9 mouse cellular contexts compared by ENCODE assay signal in genomic region chr11:58126397-58127160, GRCm38 (mm10). TPM values are rescaled to one million over a fixed set of nuclear protein-coding genes. Genes with fewer than 3 reads are reported as not detected.
A peak's percentile ranks its signal among the peaks of the same experiment; 100 is the strongest.
DNase-seq lines count a peak whose midpoint lies in the region; ATAC-seq and TF ChIP-seq lines count a peak whose summit lies in the region.
"Had no signal": no experiment of that assay in that cellular context is flagged by ENCODE, and none has a peak within 500 bp of the region (broad histone marks: within the 10 kb centered on the region; RNA-seq: fewer than 3 reads in every experiment).

No protein-coding gene starts in this region.

- no peak overlapping the region for H3K27ac ChIP-seq in layer of hippocampus, adult 2 months
- H3K27ac ChIP-seq in liver, postnatal 0 days (ENCODE audit: low read depth), result 0 out of 2 replicates have a peak overlapping the region, but pooled peaks have one; percentile 41
- H3K27ac ChIP-seq in small intestine, adult 2 months (ENCODE audit: insufficient read depth, low read depth, low read length), result no peak overlapping the region

- peaks cover 8% of the 10 kb centered on the region; the same call in 1 of the 2 replicates for H3K4me1 ChIP-seq in liver, postnatal 0 days (ENCODE audit: insufficient read depth)
- peaks cover 7% of the 10 kb centered on the region for H3K4me1 ChIP-seq in small intestine, adult 2 months (ENCODE audit: control insufficient read depth, insufficient read depth, insufficient read length, low read length)

- peak in 1 of 2 experiments; percentile 20 for DNase-seq in layer of hippocampus, adult 2 months (ENCODE audit: low spot score in 2 of 2)
- DNase-seq in layer of hippocampus, adult 9-10 months (ENCODE audit: low spot score), result no peak
- peak; percentile 91 to 96 for DNase-seq in adrenal gland, adult (ENCODE audit: inconsistent age in 2 of 2, low spot score in 1 of 2)
- DNase-seq in heart, postnatal 4 days, result peak; percentile 82
- peak; percentile 56 for DNase-seq in liver, postnatal 0 days
- no peak for DNase-seq in thymus, postnatal 4 days

- no peak overlapping the region for H3K4me2 ChIP-seq in liver, postnatal 0 days (ENCODE audit: low read depth, low read length)

- TF ChIP-seq CTCF in layer of hippocampus, adult 2 months (conservative IDR thresholded peaks at IDR 0.05), result peak; percentile 53
- peak; percentile 48 for TF ChIP-seq CTCF in liver, postnatal 0 days (IDR thresholded peaks at IDR 0.05; ENCODE audit: low read depth)
- peak; percentile 10; the same call in 1 of the 2 replicates for TF ChIP-seq CTCF in small intestine, adult 2 months (IDR thresholded peaks at IDR 0.05; ENCODE audit: extremely low read depth, insufficient read length, insufficient replicate concordance, low read depth, low read length)

- no peak overlapping the region for H3K4me3 ChIP-seq in layer of hippocampus, adult 2 months
- no peak overlapping the region for H3K4me3 ChIP-seq in liver, postnatal 0 days (ENCODE audit: low read depth, low read length)
- H3K4me3 ChIP-seq in small intestine, adult 2 months (ENCODE audit: low read depth, low read length), result no peak overlapping the region
- H3K4me3 ChIP-seq: myocyte had no signal

- TF ChIP-seq EP300 in liver, postnatal 0 days (IDR thresholded peaks at IDR 0.05; ENCODE audit: low read depth), result no peak

- H3K9ac ChIP-seq in liver, postnatal 0 days (replicated peaks), result no peak overlapping the region

- no peaks in the 10 kb centered on the region for H3K27me3 ChIP-seq in liver, postnatal 0 days (ENCODE audit: insufficient read depth, low read length)
- H3K27me3 ChIP-seq in small intestine, adult 2 months (ENCODE audit: control insufficient read depth, insufficient read depth, low read length), result no peaks in the 10 kb centered on the region

- no peak for TF ChIP-seq POLR2A in small intestine, adult 2 months (IDR thresholded peaks at IDR 0.05; ENCODE audit: low read depth, low read length)

- H3K9me3 ChIP-seq in liver, postnatal 0 days (ENCODE audit: low read length), result no peaks in the 10 kb centered on the region

- 64% methylated on average over 7 of the region's 7 CpGs for WGBS in liver, postnatal 0 days (ENCODE audit: insufficient replicate concordance)
- 54% methylated on average over 7 of the region's 7 CpGs for WGBS in small intestine, adult 2 months

- H3K36me3 ChIP-seq in liver, postnatal 0 days (replicated peaks; ENCODE audit: insufficient read depth, low read length), result peaks cover 61% of the 10 kb centered on the region
- peaks cover 30% of the 10 kb centered on the region for H3K36me3 ChIP-seq in small intestine, adult 2 months (ENCODE audit: control insufficient read depth, insufficient read depth, low read length)

- ATAC-seq in erythroblast, adult 5-6 weeks (replicated peaks; ENCODE audit: low FRiP score, poor library complexity, severe bottlenecking), result peak; percentile 73
- ATAC-seq in liver, postnatal 0 days, result peak; percentile 46

RNA-seq across cellular contexts. Expression of gene Cnot8, which starts 22.6 kb away (rescaled TPM):
- 10 to 100 TPM; 56.0 to 57.7 TPM for total RNA-seq in layer of hippocampus, adult 2 months (2021)
- 17.8 and 22.3 TPM in 2 replicates for total RNA-seq in erythroblast, adult 5-6 weeks (2015; ENCODE audit: low replicate concordance)
- 24.5 and 26.5 TPM in 2 replicates for total RNA-seq in erythroblast, adult 5-6 weeks (2017; ENCODE audit: low replicate concordance)
- 10 to 100 TPM; 41.8 to 43.0 TPM for total RNA-seq in heart, postnatal 4 days (2021)
- 24.3 and 26.2 TPM in 2 replicates for polyA plus RNA-seq in liver, postnatal 0 days (2015; fragmentation: Nextera tagmentation; extraction: Ambion mirVana)
- 15.1 and 26.6 TPM in 2 replicates for polyA plus RNA-seq in small intestine, adult 2 months (2012; rRNA removed)

RNA-seq across cellular contexts. Expression of gene Gm12248, which starts 33.6 kb away (rescaled TPM):
- not detected for total RNA-seq in layer of hippocampus, adult 2 months (2021)
- not detected in 2 replicates for total RNA-seq in erythroblast, adult 5-6 weeks (2015; ENCODE audit: low replicate concordance)
- total RNA-seq in erythroblast, adult 5-6 weeks (2017; ENCODE audit: low replicate concordance), result not detected in 2 replicates
- not detected for total RNA-seq in heart, postnatal 4 days (2021)
- polyA plus RNA-seq in liver, postnatal 0 days (2015; fragmentation: Nextera tagmentation; extraction: Ambion mirVana), result not detected in 2 replicates
- polyA plus RNA-seq in small intestine, adult 2 months (2012; rRNA removed), result 0.18 and 0.23 TPM in 2 replicates

RNA-seq across cellular contexts. Expression of gene Gemin5, which starts 41.8 kb away (rescaled TPM):
- 10 to 100 TPM; 18.6 to 18.7 TPM for total RNA-seq in layer of hippocampus, adult 2 months (2021)
- 2.9 and 3.1 TPM in 2 replicates for total RNA-seq in erythroblast, adult 5-6 weeks (2015; ENCODE audit: low replicate concordance)
- total RNA-seq in erythroblast, adult 5-6 weeks (2017; ENCODE audit: low replicate concordance), result 2.0 and 3.6 TPM in 2 replicates
- 10 to 100 TPM; 12.3 to 13.1 TPM for total RNA-seq in heart, postnatal 4 days (2021)
- 4.2 and 5.3 TPM in 2 replicates for polyA plus RNA-seq in liver, postnatal 0 days (2015; fragmentation: Nextera tagmentation; extraction: Ambion mirVana)
- polyA plus RNA-seq in small intestine, adult 2 months (2012; rRNA removed), result 2.5 and 3.5 TPM in 2 replicates

RNA-seq across cellular contexts. Expression of gene Mrpl22, which starts 44.9 kb away (rescaled TPM):
- total RNA-seq in layer of hippocampus, adult 2 months (2021), result 10 to 100 TPM; 31.4 to 39.5 TPM
- 24.0 and 27.7 TPM in 2 replicates for total RNA-seq in erythroblast, adult 5-6 weeks (2015; ENCODE audit: low replicate concordance)
- 7.5 and 16.2 TPM in 2 replicates for total RNA-seq in erythroblast, adult 5-6 weeks (2017; ENCODE audit: low replicate concordance)
- total RNA-seq in heart, postnatal 4 days (2021), result 10 to 100 TPM; 50.1 to 54.3 TPM
- polyA plus RNA-seq in liver, postnatal 0 days (2015; fragmentation: Nextera tagmentation; extraction: Ambion mirVana), result 87.7 and 87.9 TPM in 2 replicates
- 8.3 and 13.9 TPM in 2 replicates for polyA plus RNA-seq in small intestine, adult 2 months (2012; rRNA removed)

Comparison
In these comparisons a context has a peak if more than half of its experiments do, and no peak if none do; other contexts are left out.
1. DNase-seq: peak in adrenal gland, adult (2 of 2), heart, postnatal 4 days (single experiment) and liver, postnatal 0 days (single experiment); none in layer of hippocampus, adult 9-10 months (single experiment) and thymus, postnatal 4 days (single experiment).
2. Peak in every context shown above with its lines, with median percentiles within 50 percentile points of each other: CTCF ChIP-seq.